Mouse (Mus musculus): Measurements from ENCODE around the gene Vwc2l.

GRCm38 (mm10) chr1:70692529-70692928 lies 33.0 kb upstream of the Vwc2l start:
- no peak for TF ChIP-seq POLR2A (IDR thresholded peaks at IDR 0.05; ENCODE audit: control insufficient read depth, low read depth, low read length)
- no peak for TF ChIP-seq CTCF (IDR thresholded peaks at IDR 0.05; ENCODE audit: control insufficient read depth, insufficient read depth, insufficient replicate concordance, low read depth, low read length)

Measured in testis, adult 2 months (tissue).